Mouse (Mus musculus) cerebellum, adult 9-11 months (tissue): ENCODE measurements around the gene P3h2.

Source experiments
- DNase-seq: peaks from one replicate; pipeline ENCODE4 v3.0.0; 2022

P3h2 gene

DNA sequence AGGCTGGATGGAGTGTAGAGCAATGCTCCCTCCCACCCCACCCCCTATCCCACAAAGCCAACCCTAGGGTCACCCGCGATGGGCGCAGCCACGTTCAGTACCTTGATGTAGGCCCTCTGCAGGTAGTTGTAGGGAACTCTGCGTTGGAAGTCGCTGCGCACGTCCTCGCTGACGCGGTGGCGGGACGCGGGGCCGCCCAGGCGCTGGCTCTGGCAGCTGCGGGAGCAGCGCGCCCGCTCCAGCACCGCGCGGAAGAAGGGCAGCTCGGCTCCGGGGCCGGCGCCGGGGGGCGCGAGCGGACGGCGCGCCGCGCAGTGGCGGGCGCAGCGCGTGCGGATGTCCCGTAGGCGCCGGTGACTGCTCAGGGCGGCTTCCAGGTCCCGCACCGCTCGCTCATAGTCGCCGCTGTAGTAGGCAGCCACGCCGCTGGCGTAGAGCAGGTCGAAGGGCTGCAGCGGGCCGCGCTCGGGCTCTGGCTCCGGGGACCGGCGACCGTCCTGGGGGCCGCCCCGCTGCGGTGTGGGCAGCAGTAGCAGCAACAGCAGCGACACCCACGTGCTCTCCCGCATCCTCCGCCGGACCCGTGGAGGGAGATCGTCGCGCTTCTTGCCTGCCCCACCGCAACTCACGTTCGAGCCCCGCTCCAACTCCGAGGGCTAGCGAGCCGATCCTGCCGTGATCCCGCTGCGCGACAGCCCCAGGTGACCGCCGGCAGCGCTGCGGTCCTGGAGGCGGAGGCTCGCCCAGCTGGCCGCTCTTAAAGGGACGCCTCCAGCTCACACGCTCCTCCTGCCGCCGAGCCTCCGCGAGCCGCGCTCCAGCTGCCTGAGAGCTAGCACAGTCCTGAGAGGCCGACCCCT is at the start of gene P3h2:
Gene P3h2 (minus strand): TSS at position 670 of the 860 bp plus-strand sequence.
- peak; percentile 5 for DNase-seq

DNA sequence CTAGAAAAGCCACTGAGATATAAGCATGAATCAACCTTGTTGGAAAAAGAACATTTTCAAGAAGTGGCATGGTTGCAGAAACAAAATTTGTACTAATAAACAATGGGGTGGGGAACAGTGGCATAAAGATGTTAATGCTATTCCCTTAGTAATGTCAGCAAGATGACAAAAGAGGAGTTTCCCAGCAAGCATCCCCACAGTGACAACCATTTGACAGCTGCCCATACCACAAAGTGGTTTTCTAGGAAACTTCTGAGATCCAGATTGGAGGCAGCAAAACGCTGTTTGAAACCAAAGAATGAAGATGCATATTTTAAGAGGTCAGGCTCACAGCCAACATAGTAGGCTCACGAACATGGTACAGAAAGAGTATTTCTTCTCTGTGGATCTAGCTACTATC is 46.7 kb upstream of the P3h2 start:
- no peak for DNase-seq

DNA sequence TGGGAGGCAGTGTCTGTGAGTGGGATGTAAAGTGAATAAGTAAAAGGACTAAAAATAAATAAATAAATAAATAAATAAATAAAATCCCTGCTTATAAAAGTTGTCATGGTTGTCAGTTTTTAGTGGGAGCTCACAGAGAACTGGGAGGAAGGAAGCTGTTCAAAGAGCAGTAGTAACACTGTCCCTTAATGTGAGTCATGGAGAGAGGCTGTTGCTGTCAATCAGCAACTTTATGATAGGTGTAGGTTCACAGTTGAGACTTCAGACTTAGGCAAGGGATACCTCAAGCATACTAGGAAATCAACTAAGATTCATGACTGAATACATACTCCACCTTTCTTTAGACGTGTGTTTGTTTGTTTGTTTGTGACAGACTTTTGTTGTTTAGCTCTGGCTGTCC is 45.4 kb upstream of the P3h2 start:
- no peak for DNase-seq

DNA sequence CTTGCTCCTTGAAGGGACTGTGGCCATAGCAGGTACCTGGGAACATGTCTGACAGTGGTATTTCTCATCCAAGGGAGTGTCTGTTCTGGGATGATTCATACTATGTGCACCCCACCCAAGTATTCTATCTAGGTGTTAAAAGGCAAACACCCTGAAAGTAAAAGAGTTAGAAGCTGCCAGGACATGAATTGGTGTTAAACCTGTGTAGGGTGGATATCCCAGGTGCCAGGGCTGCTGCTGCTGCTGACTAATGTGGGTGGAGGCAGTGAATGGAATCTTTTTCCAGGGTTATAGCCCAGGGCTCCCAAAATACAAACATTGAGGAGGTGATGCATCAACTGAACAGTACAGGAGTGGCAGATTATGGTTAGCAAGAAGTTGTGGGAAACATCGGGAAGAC is 41.3 kb upstream of the P3h2 start:
- no peak for DNase-seq

DNA sequence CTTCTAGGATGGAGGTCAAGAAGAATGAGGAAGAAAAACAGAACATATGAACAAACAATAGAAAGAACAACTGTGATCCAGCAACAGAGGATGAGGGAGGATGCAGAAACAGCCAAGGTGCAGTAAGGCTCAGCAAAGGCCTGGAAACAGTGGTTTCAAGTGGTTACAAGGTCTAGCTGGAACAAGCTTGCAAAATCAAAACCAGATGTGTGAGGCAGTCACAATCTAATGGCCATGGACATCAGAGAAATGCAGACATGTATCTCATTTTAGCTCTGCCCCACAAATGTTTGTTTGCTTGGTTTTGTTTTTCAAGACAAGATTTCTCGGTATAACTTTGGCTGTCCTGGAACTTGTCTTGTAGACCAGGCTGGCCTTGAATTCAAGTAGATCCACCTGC is 25.5 kb upstream of the P3h2 start:
- no peak for DNase-seq

DNA sequence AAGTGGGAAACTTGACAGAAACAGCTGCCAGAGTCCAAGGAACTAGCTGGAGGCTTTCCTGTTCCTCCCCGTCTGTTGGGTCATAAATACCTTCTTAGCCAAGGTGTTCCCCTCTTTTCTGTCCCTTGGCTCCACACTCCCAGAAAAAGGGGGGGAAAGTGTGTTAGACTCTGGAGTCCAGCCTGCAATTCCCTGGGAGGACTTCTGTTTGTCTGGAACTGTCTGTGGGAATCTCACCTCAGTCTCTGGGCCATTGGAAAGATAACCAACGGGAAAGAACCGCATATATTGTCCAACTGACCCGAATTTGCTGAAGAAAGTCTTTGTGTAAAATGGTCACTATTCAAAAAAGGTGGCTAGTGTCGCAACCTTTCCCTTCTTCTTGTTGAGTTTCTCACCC is 1.0 kb upstream of the P3h2 start:
- DNase-seq: no peak

DNA sequence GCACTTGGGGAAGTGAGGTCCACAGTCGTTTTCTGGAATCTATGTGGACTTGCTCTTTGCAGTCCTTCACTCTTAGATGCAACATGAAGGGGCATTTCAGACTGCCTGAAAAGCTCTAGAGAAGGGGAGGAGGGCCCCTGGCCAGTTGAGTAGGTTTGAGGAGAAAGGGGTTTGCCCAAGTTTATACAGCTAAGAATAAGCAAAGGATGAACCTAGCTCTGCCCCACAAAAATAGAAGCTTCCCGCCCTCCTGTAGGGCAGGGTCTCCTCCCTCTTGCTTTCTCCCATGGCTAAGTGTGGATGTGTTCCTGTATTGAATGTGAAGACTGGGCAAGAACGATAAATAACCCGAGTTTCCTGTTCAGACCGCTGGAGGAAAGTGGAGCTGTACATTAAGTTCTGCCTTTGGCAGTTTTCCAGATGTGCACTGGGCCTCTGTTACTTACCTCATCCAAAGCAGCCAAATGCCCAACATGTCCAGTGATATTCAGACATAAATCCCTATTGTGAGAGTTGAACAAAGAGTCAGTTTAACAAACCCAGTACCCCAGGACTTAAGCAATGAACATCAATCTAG is 545 bp upstream of the P3h2 start:
- no peak for DNase-seq

DNA sequence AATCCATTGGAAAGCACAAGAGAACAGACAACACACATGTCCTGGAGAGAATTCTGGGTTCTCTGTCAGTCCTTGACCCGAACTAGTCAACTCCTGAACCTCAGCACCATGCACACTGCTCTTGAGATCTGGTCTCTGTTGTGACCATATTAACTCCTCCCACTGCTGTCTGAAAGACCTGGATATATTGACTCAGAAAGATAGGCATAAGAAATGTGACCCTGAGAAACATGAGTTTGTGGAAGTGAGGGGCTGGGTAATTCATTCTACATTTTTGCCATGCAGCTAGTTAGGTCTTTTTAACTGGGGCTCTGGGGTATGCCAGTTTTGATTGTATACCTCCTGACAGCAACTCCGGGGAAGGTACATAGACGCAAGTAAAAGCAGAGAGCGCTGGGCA is 1.3 kb downstream of the P3h2 start:
- DNase-seq: no peak

DNA sequence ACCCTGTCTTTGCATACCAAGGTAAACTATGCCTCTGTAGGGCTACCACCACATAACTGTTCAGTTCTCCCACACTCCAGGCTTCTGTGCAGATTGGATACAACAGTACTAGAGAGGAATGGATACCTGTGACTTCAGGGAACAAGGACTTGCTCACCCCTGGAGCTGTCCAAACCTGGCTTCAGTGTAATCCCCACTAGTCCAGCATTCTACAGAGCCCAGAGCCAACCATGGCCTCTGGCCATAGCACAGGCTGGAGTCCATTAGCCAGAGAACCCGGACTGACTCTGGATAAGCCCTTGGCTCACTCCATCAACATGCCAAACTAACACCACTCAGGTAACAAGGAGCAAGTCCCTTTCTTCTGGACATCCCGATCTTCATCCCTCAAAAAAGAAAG is 2.7 kb downstream of the P3h2 start:
- DNase-seq: no peak

DNA sequence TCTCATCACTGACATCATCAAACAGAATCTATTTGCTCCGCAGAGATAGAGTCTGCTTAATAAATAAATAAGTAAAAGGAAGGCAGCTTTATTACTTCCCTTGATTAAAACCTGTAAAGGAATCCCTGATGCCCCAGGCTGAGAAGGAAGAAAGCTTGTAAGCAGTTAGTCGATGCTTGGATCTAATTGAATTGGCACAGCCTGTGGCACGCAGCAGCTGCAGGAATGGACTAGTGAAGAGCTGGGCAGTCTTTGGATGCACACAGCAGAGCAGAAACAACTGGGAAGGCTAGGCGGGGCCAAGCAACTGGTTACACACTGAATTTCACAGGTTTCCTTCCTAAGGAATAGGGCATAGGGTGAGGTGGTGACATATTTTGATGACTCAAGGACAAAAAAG is 5.4 kb downstream of the P3h2 start:
- DNase-seq: no peak

DNA sequence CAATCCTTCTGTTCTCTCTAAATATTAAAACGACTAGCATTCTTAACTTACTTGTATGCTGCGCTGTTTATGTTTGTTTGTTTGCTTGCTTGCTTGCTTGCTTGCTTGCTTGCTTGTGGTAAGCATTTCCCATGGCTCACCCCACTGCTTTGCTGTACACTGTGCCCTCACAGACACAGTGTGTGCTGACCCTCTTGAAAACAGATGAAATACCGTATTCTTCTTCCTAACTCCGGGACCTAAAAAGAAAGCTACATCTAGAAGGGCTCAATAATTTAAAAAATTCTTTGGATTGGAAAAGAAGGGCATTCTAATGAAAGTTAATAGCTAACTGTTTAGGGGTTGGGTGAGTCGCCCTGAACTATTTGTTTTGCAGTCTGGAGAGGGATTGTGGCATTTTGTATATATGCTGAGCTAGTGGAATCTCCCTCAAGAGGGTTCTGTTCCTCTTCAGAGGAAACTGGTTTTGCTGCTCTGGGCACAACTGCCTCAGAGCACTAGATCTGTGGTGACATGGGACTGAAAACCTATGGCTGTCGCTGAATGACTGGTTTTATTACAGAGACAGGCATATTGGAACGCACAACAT is 9.8 kb downstream of the P3h2 start:
- no peak for DNase-seq

DNA sequence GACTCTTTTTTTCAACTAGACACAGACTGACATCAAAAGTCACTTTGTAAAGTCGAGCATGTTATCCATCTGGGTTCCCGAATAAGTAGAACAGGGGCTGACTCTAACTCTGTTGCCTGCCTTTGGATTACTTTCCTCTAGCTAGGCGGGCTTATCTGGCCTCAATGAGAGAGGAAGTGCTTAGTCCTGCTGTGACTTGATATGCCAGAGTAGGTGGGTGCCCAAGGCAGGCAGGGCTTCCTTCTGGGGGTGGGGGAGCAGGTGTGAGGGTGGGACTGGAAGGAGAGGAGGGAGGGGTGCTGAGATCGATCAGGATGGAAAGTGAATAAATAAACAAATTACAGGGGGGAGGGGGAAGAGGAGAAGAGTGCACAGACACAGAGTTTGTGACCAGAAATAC is 11.7 kb downstream of the P3h2 start:
- DNase-seq: no peak

DNA sequence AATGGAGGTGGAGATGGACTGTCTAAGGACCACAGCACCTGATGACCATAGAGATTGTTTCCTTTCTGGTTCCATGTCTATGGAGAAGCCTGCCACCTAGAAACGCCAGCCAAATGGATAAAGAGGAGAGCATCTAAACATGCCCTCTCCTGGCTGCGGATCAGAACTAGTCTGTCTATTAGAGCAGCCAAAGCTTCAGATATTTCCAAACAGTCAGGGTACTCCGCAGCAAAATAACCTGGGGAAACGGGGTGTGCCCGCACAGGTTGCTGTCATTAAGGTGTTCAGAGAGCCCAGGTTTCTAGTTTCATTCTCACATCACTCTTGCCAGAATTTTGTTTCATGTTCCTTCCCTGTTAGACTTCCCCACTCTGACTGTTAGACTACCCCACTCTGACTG is 16.6 kb downstream of the P3h2 start:
- no peak for DNase-seq

DNA sequence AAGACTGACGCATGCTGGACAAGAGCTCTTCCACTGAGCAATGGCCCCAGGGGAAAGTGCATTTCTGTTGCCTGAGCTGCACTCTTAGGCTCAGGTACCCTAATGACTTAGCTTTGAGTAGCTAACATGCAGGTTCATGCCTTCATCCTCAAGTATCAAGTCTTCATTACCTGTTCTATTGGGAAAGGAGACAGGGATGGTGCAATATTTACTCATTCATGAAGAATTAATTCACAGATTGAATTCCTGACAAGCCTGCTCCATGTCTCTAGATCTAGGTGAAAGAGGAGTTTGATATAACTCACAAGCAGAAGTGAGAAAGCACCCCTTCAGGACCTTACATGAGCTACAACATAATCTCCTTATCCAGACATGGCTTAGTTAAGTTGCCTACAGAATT is 17.3 kb downstream of the P3h2 start:
- no peak for DNase-seq

DNA sequence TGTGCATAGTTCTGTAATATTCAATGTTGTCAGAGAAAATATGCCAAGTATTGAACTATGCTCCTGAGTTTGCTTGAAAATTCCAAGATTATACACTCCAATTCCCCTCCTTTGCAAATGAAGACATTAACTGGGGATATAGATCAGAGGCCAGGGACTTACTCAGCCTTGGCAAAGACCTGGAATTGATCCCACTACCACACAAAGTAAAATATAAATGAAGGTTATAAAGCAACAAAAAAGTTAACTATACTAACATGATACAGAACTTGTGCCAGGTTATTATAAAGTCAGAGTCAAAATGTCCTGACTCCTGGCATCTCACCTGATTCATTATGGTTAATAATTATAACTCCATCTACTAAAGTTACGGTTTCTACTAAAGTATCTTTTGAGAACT is 18.6 kb downstream of the P3h2 start:
- no peak for DNase-seq

DNA sequence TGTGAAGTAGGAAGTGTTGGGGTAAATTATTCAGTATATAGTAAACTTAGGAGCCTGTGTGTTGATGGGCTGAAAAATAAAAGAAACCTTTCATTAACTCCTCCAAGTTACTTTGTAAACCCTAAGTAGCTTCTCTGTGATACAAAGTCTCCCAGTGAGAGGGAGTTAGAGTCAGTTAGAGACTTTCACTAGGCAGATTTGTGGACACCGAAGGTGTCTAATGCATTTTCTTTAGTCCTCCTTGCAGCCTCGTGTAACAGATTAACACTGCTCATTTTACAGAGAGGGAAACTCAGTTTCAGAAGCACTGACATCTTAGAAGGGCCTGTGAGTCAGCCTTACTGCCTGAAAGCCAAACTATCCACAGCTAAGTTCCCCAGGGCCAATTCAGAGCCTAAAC is 20.4 kb downstream of the P3h2 start:
- no peak for DNase-seq

DNA sequence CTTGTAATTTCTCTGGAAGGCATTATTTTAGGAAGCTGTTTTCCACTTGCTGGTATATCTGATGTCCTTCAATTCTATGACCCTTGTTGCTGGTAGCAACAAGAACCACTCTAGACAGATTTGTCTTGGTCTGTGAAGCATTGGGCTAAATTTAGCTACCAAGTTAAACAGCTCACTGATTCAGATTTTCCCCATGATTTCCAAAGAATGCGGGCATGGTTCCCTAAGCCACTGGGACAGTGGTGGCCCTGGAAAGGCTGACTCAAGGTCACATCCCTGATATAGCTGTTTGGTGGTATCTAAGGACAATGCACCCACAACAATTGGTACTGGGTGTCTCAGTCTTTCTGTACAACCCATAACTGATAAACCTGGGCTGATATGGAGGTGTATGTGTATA is 22.8 kb downstream of the P3h2 start:
- DNase-seq: no peak

DNA sequence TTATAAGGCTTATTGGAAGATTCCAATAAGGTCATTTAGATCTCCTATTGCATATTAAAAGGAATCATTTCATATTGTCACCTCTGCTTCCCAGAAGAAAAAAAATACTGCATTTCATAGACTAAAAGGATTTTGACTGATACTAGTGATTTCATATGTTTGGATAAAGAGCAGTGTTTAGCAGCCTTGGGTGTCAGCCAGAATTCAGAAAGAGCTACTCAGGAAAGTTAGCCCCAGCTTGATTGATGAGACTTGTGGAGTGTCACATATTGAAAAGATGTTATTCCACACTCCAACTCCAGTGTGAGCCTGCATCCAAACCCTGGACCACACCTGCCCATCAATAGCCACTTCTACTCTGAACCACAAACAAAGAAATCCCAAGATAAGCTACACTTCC is 23.2 kb downstream of the P3h2 start:
- no peak for DNase-seq

DNA sequence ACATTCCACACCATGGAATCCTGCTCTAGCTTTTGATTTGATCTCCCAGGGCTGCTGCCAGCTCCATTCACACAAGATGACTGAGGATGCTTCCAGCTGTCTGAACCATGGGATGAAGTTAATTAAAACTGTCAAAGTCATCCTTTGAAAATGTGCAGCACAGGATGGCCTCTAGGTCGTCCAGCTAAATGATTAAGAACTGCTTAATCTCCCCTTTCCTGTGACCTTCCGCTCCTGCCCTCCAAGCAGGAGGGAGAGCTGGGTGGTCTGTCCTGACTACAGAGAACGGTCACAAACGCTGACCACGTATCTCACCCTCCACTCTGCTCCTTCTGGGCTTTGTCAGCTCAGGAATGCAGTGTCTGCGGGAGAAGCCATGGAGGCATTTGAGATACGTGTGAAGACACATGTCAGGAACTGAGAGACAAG is 26.6 kb downstream of the P3h2 start:
- no peak for DNase-seq

DNA sequence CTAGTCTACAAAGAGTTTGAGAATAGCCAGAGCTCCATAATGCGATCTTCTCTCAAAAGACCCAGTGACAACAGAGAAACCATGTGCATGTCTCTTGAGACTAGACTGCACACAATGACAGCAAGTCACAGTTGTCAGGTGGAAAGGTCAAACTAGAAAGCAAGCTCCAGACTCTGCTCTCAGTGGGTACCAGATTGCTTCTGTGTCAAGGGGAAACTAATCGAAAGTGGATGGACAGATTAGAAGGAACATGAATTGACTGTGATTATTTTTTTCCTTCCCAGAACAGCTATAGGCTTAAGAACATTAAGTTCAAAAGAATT is 27.5 kb downstream of the P3h2 start:
- DNase-seq: no peak

DNA sequence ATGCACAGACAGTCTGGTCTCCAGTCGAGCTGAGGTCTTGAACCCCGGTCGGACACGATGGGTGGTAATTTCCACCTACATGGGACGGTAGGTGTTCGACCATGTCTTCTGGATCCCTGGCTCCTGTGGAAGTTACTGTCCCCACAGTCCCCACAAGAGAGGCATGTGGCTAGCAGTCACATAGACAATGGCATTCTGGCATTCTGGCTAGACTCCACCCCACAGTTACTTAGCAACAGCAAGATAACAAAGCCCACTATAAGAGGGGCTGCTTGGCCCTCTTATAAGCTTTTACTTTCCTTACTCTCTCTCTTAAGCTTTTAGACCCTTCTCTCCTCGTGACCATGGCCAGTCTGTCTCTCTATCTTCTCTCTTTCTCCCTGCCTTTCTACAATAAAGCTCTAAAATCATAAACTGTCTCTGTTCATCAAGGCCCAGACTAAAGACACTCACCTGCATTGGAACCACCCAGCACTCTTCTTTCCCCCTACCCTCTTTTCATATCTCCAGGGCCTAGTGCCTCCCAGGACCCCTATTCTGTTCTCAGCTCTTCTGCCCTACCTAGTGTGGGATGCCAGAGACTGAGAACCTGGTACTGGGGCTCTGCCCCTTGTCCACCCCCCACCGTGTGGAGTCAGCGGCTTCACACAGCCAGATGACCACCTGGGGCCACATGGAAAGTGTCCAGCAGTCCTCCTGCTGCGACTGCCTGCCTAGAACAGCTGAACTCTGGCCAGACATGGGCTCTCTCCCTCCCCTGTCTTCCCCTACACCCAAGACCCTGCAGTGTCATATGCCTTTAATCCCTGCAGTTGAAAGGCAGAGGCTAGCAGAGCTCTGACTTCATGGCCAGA is 28.1 kb downstream of the P3h2 start:
- DNase-seq: no peak

DNA sequence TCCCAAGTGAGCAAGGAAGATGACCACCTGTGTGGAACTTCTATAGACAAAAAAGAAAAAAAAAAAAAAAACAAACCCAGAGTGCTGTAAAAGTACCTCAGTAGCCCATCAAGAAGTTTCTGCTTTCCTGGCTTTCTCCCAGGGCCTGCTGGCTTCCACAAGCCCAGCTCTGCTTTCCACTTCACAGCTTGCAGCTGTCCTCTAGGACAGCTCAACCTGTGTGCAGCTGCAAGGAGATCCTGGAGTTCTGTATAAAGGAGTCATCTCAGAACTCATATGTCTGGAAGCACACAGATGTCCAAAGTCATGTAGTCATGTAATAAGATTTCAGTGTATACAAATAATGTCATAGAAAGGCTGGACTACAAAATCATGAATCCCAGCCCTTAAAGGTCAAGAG is 30.5 kb downstream of the P3h2 start:
- DNase-seq: no peak

DNA sequence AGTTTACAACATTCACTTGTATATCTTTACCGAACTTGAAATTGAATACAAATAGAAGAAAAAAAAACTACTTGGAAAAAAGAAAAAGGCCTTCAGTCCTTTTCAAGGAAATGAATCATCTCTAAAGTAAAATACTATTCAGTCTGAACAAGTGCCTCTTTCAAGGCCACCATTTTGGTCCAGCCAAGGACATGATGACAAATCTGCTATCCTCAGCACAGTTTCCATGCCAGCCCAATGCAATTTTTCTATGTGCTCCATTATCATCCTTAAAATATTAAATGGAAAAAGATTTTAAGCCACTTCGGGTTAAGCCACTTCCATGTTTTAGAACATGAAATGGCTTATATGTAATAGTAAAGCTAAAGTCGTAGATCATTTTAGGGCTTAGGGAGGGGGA is 35.2 kb downstream of the P3h2 start:
- no peak for DNase-seq

DNA sequence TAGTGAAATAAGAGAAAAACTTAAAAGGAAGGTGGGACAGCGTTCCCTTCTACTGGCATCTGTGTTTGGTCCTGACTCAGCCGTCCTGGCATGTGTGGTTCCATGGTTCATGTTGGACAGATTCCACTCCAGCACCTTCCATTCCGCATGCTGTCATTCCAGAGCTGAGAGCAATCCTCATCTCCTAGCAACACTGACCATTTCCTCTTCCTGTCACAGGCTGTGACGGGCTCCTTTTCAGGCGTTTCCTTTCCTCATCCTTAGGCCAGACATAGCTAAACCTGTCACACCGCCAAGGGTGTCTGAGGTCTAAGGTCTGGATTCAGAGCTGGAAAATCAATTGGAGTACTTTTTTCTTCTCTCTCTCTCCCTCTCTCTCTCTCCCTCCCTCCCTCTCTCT is 40.5 kb downstream of the P3h2 start:
- DNase-seq: no peak
